Mouse (Mus musculus): ENCODE results near the gene Arhgef3.

Arhgef3 gene

GRCm38 (mm10) chr14:27114362-27115274 is at the start of gene Arhgef3:
Gene Arhgef3, plus strand, starts transcription at chr14:27114899.
- no peak for DNase-seq (ENCODE audit: extremely low read depth, low read depth)

- DNase-seq (ENCODE audit: extremely low read depth, low read depth) = no peak
These were observed 48.3 kb upstream of the Arhgef3 start for GRCm38 (mm10) chr14:27066171-27066929.

DNA sequence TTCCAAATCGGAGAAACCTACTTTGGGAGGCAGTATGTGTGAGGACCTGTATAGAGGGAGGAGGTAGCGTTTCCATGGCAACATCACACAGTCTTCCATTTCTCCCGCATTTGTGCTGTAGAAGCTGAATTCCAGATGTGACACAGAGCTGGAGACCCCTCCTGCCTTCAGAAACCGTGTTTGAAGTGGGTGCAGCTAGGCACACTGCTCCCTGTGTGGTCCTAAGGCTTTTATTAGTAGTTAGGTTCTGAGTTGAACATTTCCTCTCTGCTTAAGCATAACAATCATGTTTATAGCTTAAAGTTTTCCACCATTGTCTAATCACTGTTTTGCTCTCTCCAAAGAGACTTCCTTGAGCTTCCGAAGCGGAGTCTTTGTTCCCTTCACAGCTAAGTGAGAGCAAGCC is 46.8 kb upstream of the Arhgef3 start:
- DNase-seq (ENCODE audit: extremely low read depth, low read depth) = no peak

DNA sequence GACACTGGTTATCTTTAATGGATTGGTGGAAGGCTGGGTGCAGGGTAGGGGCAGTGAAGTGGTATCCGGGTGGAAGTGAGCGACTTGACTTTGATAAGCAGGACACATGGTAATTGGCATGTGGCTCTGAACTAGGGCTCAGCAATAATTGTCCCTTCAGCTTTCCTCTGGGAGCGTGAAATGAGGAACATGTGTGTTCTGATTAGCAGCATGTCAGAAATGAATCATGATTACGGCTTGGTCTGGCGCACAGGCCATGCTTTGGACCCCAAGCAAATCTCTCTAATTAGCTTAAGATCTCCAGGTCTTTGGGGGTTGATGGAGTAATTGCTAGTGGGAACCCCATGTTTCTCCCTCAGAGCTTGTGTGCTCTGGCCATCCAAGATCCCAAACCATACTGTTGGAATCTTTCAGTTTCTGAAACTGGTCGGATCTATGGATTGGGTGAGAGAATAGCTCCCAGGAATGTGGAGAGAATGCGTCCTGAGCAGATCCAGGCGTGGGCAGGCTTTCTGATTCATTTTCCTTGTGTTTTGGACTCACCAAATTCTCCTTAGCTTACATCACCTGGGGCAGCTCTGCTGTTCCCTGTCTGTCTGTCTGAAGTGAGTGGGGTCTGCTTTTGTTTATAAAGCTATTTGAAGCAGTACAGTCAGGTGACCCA is 45.1 kb upstream of the Arhgef3 start:
- no peak for DNase-seq (ENCODE audit: extremely low read depth, low read depth)

GRCm38 (mm10) chr14:27070128-27070527 is 44.6 kb upstream of the Arhgef3 start:
- DNase-seq (ENCODE audit: extremely low read depth, low read depth) = no peak

DNA sequence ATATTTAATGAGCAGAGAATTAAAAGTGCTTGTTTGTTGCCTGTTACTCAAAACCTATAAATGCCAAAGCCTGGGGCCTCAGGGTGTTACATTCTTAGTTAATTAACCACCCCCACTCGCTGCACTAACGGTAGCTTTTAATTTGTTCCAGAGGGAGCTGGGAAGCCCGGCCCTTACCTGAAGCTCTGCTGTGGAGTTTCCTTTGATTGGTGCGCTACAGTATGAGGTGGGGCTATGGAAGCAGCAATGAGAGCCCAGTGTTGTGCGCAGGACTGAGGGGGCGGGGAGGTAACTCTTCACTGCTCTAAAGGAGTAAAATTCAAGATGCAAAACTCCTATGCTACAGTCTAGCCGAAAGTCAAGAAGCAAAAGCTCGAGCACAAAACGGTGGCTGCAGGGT is 43.9 kb upstream of the Arhgef3 start:
- DNase-seq (ENCODE audit: extremely low read depth, low read depth) = no peak

- no peak for DNase-seq (ENCODE audit: extremely low read depth, low read depth)
These were observed 42.7 kb upstream of the Arhgef3 start for GRCm38 (mm10) chr14:27071985-27072384.

- no peak for DNase-seq (ENCODE audit: extremely low read depth, low read depth)
These were observed 39.6 kb upstream of the Arhgef3 start for GRCm38 (mm10) chr14:27075084-27075483.

DNA sequence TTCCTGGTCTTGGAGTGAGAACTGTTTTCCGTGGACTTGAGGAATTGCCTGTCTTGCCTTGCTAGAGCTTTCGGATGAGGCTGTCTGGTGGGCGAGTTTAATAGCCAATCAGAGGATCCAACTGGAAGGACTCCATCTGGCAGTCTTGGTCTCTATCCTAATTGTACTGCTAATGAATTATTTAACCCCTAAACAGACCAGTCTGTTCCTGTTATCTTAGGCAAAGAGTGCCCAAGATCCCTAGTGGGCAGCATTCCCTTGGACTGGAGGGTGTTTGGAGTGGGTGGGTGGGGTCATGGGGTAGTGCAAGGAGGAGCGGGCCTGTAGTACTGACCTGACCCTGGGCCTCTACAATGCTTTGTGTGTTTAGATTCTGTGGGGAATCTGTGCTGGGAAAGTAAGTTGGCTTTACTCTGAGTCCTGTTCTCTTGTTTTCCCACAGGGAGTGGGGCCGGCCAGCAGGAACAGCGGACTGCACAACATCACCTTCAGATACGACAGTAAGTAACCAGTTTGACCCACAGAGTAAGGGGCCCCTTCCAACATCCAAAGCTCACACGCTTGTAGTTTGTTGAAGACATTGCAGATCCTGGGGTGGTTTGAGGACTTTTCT is 38.7 kb upstream of the Arhgef3 start:
- no peak for DNase-seq (ENCODE audit: extremely low read depth, low read depth)

DNA sequence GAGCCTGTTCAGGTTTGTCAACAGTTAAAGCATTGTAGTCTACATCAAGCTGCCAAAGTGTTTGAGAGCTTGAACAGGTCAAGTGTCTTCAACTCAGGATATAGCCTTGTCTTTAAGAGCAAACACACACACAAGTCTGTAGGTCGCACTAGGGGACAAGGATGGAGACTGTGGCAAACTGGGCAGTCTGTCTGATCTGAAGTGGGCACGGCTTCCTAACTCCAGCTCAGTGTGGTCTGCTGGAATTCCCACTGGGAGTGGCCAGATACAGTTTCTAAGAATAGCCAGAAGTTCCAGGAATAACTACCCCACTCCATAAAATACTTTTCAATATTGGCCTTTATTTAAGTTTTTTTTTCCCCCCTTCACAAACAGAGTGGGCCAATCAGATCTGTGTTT is 38.2 kb upstream of the Arhgef3 start:
- DNase-seq (ENCODE audit: extremely low read depth, low read depth) = no peak

DNA sequence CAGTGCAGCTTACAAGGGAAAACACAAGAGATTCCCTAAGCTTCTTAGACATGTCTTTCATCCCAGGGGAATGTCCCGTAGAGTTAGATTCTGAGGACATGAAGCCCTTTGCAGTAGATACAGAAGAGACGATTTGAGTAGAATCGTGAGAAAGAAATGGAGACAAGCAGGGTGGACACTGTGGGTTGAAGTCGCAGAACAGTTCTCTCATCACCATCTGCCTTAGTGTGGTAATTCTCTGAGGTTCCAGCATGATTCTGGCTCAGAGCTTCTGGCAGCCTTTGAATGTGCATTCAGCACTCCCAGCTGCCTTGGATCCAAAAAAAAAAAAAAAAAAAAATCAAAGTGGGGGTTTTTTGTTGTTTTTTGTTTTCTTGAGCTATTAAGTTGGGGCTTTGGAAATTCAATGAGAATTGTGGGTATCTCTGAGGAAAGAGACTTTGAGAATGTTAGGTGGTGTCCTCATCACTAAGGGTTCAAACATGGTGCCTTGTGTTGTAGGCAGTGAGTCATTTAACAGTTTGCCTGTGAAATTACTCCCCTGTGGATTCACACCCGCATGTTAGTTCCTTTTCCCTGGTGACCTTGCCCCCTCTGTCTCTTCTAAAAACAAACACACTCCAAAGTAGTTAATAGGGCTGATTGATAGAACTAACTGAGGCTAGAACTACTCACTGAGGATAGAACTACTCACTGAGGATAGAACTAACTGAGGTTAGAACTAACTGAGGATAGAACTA is 33.0 kb upstream of the Arhgef3 start:
- DNase-seq (ENCODE audit: extremely low read depth, low read depth) = no peak

- no peak for DNase-seq (ENCODE audit: extremely low read depth, low read depth)
These were observed 29.2 kb upstream of the Arhgef3 start for GRCm38 (mm10) chr14:27085471-27085870.

- no peak for DNase-seq (ENCODE audit: extremely low read depth, low read depth)
These were observed 28.7 kb upstream of the Arhgef3 start for GRCm38 (mm10) chr14:27085999-27086398.

DNA sequence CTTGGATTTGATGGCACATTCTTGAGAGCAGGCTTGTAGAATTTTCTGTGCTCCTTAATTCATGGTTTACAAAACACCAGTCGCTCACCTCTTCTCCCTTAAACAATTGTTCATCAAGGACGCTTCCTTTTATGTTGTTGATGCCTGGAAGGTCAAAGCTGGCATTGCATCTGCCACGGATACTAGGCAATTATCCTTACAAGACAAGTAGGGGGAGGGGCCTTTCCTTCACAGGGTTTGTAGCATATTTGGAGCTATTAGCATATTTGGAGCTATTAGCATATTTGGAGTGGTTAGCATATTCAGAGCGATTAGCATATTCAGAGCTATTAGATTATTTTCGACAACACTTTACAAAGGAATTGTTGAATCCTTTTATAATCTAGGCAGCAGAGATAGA is 20.5 kb upstream of the Arhgef3 start:
- no peak for DNase-seq (ENCODE audit: extremely low read depth, low read depth)

DNA sequence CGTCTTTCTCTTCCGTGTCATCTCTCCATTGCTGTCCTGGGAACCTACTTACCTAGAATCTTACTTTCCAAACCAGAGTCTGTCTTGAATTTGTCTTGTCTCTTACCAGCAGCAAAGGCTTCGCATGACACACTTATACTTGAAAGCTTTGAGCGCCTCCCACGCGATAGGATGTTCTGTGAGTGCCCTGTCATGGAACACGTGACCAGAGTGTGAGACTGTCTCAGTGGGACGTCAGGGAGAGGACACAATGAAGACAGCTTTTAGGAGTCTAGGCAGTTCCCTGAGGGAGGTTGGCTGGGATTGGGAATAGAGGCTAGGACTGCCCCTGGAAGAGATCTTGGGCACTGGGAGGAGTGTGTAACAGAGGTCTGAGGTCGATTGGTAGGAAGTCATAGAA is 18.6 kb upstream of the Arhgef3 start:
- DNase-seq (ENCODE audit: extremely low read depth, low read depth) = no peak

DNA sequence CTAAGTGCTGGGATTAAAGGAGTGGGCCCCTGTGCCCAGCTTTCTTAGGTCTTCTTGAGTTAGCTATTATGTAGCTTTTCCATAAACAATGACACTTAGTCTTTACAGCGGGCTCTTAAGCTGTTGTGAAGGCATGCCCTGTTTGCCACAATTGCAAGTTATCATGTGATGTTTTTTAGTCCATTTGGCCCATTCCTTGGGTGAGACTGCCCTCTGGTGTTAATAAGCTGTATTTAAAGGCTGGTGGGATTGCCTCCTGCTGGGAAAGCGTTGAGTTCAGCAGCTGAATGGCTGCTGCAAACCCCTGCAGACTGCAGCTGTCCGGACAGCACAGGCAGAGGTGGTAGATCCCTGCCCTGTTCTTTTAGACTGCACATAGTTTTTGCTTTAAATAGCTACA is 17.9 kb upstream of the Arhgef3 start:
- DNase-seq (ENCODE audit: extremely low read depth, low read depth) = peak; percentile 62

GRCm38 (mm10) chr14:27101735-27102134 is 13.0 kb upstream of the Arhgef3 start:
- no peak for DNase-seq (ENCODE audit: extremely low read depth, low read depth)

GRCm38 (mm10) chr14:27102720-27103119 is 12.0 kb upstream of the Arhgef3 start:
- no peak for DNase-seq (ENCODE audit: extremely low read depth, low read depth)

DNA sequence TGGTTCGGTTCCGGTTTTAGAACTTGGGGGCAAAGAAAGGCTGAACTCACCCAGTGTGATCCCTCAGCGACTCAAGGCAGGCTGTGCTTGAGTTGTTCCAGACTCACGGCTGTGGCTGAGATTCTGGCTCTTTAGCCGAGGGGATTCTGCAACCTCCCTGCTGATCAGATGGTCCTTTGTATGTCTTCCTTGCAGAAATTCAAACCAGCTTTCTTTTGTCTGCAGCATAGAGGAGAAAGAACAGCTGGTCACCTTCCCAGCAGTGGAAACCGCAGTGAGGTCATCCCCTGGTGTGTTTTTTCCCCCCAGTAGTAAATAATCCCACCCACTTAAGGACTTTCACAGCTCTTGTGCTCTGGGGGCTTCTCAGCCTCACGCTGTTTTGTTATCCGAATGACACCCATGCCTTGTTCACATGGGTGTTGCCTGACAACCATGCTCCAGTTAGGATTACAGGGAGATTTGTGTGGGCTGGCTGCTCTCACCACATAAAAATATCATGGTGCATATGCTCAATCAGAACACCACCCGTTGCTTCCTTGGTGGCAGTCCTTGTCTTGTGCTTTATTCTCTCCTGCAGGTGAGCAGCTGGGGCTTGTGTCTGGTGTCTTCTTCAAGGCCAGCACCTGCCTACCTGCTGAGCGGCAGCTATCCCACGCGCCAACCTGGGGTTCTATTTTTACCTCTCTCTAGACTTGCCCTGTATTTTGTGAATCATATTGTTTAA is 8.8 kb upstream of the Arhgef3 start:
- DNase-seq (ENCODE audit: extremely low read depth, low read depth) = no peak

Data from MEL-GATA-1-ER (cell line).